Mouse (Mus musculus): ENCODE measurements around the gene D930007J09Rik.
A peak's percentile ranks its signal among the peaks of the same experiment; 100 is the strongest.

GRCm38 (mm10) chr13:32783055-32783454 lies 19.6 kb downstream of the D930007J09Rik start:
- TF ChIP-seq EP300 (optimal IDR thresholded peaks at IDR 0.05) (no peak), CTCF (IDR thresholded peaks at IDR 0.05; ENCODE audit: low read depth) (peak; percentile 65)
